Mouse (Mus musculus) pancreas, adult 10 weeks (tissue): ENCODE measurements around the gene Nck2. TPM values are rescaled to one million over a fixed set of nuclear protein-coding genes. Genes with fewer than 3 reads are reported as not detected.

Source experiments
- polyA plus RNA-seq: library from polyadenylated mRNA; stranded (reverse); fragments of 350-450 nt; fragmentation: Illumina TruSeq; extraction: RNeasy Lipid Tissue Mini Kit (QIAGEN cat#74804); gene quantifications from one replicate; pipeline ENCODE4 v1.2.3, GENCODE M21; 2015; ENCODE audit warnings: low read depth, low replicate concordance; ENCODE audit not compliant: insufficient read depth

Nck2 gene
- polyA plus RNA-seq = 4.2 TPM

DNA sequence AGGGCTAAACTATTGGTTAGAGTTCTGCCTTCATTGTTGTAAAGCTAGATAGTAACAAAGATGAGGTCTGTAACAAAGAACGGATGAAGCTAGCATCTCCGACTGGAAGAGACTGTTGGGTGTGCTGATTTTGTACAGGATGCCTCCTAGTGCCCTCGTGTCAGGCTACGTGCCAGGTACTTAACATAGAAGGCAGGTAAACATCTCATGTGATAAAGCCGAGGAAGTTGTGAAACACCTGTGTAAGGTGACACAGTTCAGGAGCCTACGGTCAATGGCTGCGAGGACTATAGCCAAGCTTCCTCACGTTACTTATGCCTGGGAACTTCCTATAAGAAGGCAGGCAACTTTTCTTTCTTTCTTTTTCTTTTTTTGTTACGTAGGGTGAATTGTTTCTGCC, at the start of gene Nck2:
Nck2 (plus strand) TSS at position 49 of the 400 bp plus-strand sequence.

Other genes starting within 250 kb of the Nck2 start
- 1.7 TPM for gene Fhl2, start 247.6 kb upstream of the Nck2 start, polyA plus RNA-seq